Mouse (Mus musculus): ENCODE data around the gene Bnipl. TPM values are rescaled to one million over a fixed set of nuclear protein-coding genes. Genes with fewer than 3 reads are reported as not detected.
A peak's percentile ranks its signal among the peaks of the same experiment; 100 is the strongest.

Gene Bnipl
- total RNA-seq, 2 experiments from 2014 or later: 0.32 TPM; not detected in 1

- intact Hi-C loops (cut with DNase I): no loop called here
- no peak for DNase-seq
Measured at GRCm38 (mm10) chr3:95240900-95241299, 10.1 kb downstream of the Bnipl start.

GRCm38 (mm10) chr3:95239971-95240370, 11.0 kb downstream of the Bnipl start:
- DNase-seq: no peak
- intact Hi-C loops (cut with DNase I): no loop called here

- no peak for DNase-seq
- intact Hi-C loops (cut with DNase I): no loop called here
Measured at GRCm38 (mm10) chr3:95239022-95239421, 12.0 kb downstream of the Bnipl start.

GRCm38 (mm10) chr3:95237541-95238099, 13.4 kb downstream of the Bnipl start:
- DNase-seq: no peak
- intact Hi-C loops (cut with DNase I): no loop called here

- intact Hi-C loops (cut with DNase I): no loop called here
- DNase-seq: no peak
Measured at GRCm38 (mm10) chr3:95235386-95236301, 15.3 kb downstream of the Bnipl start.

- DNase-seq: no peak
- intact Hi-C loops (cut with DNase I): no loop called here
Measured at GRCm38 (mm10) chr3:95233303-95233980, 17.6 kb downstream of the Bnipl start.

- DNase-seq: no peak
- intact Hi-C loops (cut with DNase I): no loop called here
Measured at GRCm38 (mm10) chr3:95232771-95233170, 18.2 kb downstream of the Bnipl start.

GRCm38 (mm10) chr3:95231298-95232221, 19.4 kb downstream of the Bnipl start, which contains the start of gene Mllt11:
Gene Mllt11 (minus strand): TSS chr3:95232171.
- intact Hi-C loops (cut with DNase I): no loop called here
- no peak for DNase-seq

- intact Hi-C loops (cut with DNase I): no loop called here
- DNase-seq: no peak
Measured at GRCm38 (mm10) chr3:95230495-95231297, 20.3 kb downstream of the Bnipl start.

- intact Hi-C loops (cut with DNase I): no loop called here
- DNase-seq: peak; percentile 58 to 62
Measured at GRCm38 (mm10) chr3:95229781-95230494, 21.1 kb downstream of the Bnipl start.

- peak; percentile 42 for DNase-seq
- intact Hi-C loops (cut with DNase I): no loop called here
Measured at GRCm38 (mm10) chr3:95228894-95229780, 21.9 kb downstream of the Bnipl start.

GRCm38 (mm10) chr3:95228148-95228893, 22.7 kb downstream of the Bnipl start, which contains the start of gene Cdc42se1:
Gene Cdc42se1 (plus strand): TSS chr3:95228732.
- DNase-seq: peak; percentile 89 to 92
- intact Hi-C loops (cut with DNase I): no loop called here

- intact Hi-C loops (cut with DNase I): no loop called here
- DNase-seq: no peak
Measured at GRCm38 (mm10) chr3:95227214-95227613, 23.8 kb downstream of the Bnipl start.

- intact Hi-C loops (cut with DNase I): no loop called here
- DNase-seq: no peak
Measured at GRCm38 (mm10) chr3:95224295-95224694, 26.7 kb downstream of the Bnipl start.

GRCm38 (mm10) chr3:95223041-95223440, 28.0 kb downstream of the Bnipl start:
- DNase-seq: no peak
- intact Hi-C loops (cut with DNase I): no loop called here

- DNase-seq: no peak
- intact Hi-C loops (cut with DNase I): loop anchor here (5.0 kb wide), 1 partner anchor 76 kb away; the partner anchor contains the start of gene Tnfaip8l2
Measured at GRCm38 (mm10) chr3:95218466-95219137, 32.4 kb downstream of the Bnipl start.
